In genomic region chr9:14585702-14586101, GRCm38 (mm10) we compare ENCODE assay signal across 15 mouse cellular contexts. TPM values are rescaled to one million over a fixed set of nuclear protein-coding genes. Genes with fewer than 3 reads are reported as not detected.
DNase-seq lines count a peak whose midpoint lies in the region; ATAC-seq and TF ChIP-seq lines count a peak whose summit lies in the region.
"Had no signal": no experiment of that assay in that cellular context is flagged by ENCODE, and none has a peak within 500 bp of the region (broad histone marks: within the 10 kb centered on the region; RNA-seq: fewer than 3 reads in every experiment).

No protein-coding gene starts in this region.

- H3K9ac ChIP-seq in limb, embryonic 11.5 days (ENCODE audit: low read length) = no peak overlapping the region
- no peak overlapping the region for H3K9ac ChIP-seq in embryonic facial prominence, embryonic 11.5 days (replicated peaks; ENCODE audit: low read length)
- H3K9ac ChIP-seq: limb, embryonic 12.5 days; lung, embryonic 15.5 days had no signal

- H3K36me3 ChIP-seq in limb, embryonic 11.5 days (ENCODE audit: control insufficient read depth, insufficient read depth, low read length) = peaks cover 3% of the 10 kb centered on the region; the same call in 1 of the 2 replicates
- peaks cover 51% of the 10 kb centered on the region for H3K36me3 ChIP-seq in limb, embryonic 10.5 days
- H3K36me3 ChIP-seq in embryonic facial prominence, embryonic 11.5 days (replicated peaks; ENCODE audit: control insufficient read depth, insufficient read depth, low read depth, low read length) = no peaks in the 10 kb centered on the region; the same call in 1 of the 2 replicates

- peak; percentile 31 for DNase-seq in limb, embryonic 11.5 days (ENCODE audit: low spot score)
- DNase-seq in limb, embryonic 10.5 days (ENCODE audit: low spot score) = no peak
- peak; percentile 68 for DNase-seq in Patski (ENCODE audit: low read depth, low spot score)
- peak; percentile 66 for DNase-seq in embryonic facial prominence, embryonic 11.5 days (ENCODE audit: low spot score)
- peak; percentile 57 for DNase-seq in mesoderm, embryonic 11.5 days (ENCODE audit: low read depth, low spot score)
- DNase-seq in retina, postnatal 1 day = no peak
- no peak for DNase-seq in c-Kit-positive CD71-positive TER-119-positive erythroid progenitor cells, embryonic 14.5 days (ENCODE audit: low spot score)
- DNase-seq in right cerebral cortex, postnatal 4 days = no peak
- DNase-seq: cerebellum, adult 8-10 months; heart, adult 18-20 months; heart, postnatal 36 days; kidney, adult 11 months had no signal

- TF ChIP-seq CTCF in Patski (IDR thresholded peaks at IDR 0.05) = no peak

- CTCF ChIA-PET in Patski (lab: Charles Lee) = no interaction called here

- H3K27ac ChIP-seq in limb, embryonic 11.5 days (replicated peaks; ENCODE audit: low read depth, low read length) = no peak overlapping the region
- H3K27ac ChIP-seq in limb, embryonic 10.5 days = no peak overlapping the region
- no peak overlapping the region for H3K27ac ChIP-seq in embryonic facial prominence, embryonic 11.5 days (replicated peaks; ENCODE audit: low read depth, low read length)
- H3K27ac ChIP-seq: limb, embryonic 12.5 days; lung, embryonic 15.5 days had no signal

- POLR2A ChIA-PET in Patski (lab: Charles Lee) = no interaction called here

- WGBS in limb, embryonic 11.5 days = 19% methylated on average over 1 of the region's 1 CpGs
- WGBS in limb, embryonic 10.5 days = 35% methylated on average over 1 of the region's 1 CpGs
- WGBS in embryonic facial prominence, embryonic 11.5 days = 11% methylated on average over 1 of the region's 1 CpGs

- H3K4me2 ChIP-seq in limb, embryonic 11.5 days (ENCODE audit: low read depth, severe bottlenecking) = no peak overlapping the region
- no peak overlapping the region for H3K4me2 ChIP-seq in embryonic facial prominence, embryonic 11.5 days (ENCODE audit: low read depth, low read length)
- H3K4me2 ChIP-seq: limb, embryonic 12.5 days; lung, embryonic 15.5 days; midbrain, embryonic 11.5 days had no signal

- ATAC-seq in limb, embryonic 11.5 days (ENCODE audit: insufficient number of reproducible peaks, low FRiP score, low TSS enrichment, low read depth) = no peak
- peak; percentile 82 for ATAC-seq in Patski
- no peak for ATAC-seq in embryonic facial prominence, embryonic 11.5 days (replicated peaks; ENCODE audit: insufficient number of reproducible peaks, low FRiP score, low TSS enrichment, low read depth)

- H3K9me3 ChIP-seq in limb, embryonic 11.5 days (ENCODE audit: control insufficient read depth, low read length) = no peaks in the 10 kb centered on the region
- H3K9me3 ChIP-seq in limb, embryonic 10.5 days (replicated peaks) = no peaks in the 10 kb centered on the region
- no peaks in the 10 kb centered on the region for H3K9me3 ChIP-seq in embryonic facial prominence, embryonic 11.5 days (replicated peaks; ENCODE audit: control insufficient read depth, low read length)
- H3K9me3 ChIP-seq: limb, embryonic 12.5 days; lung, embryonic 15.5 days had no signal

- in situ Hi-C loops in Patski (cut with MboI; ENCODE audit: low pct_unique_long_range_greater_than_20kb) = no loop called here

- H3K27me3 ChIP-seq in limb, embryonic 11.5 days (ENCODE audit: control insufficient read depth, insufficient read depth, low read length) = no peaks in the 10 kb centered on the region
- H3K27me3 ChIP-seq in limb, embryonic 10.5 days (ENCODE audit: low read depth, poor library complexity, severe bottlenecking) = no peaks in the 10 kb centered on the region
- no peaks in the 10 kb centered on the region for H3K27me3 ChIP-seq in Patski
- H3K27me3 ChIP-seq in embryonic facial prominence, embryonic 11.5 days (ENCODE audit: control insufficient read depth, insufficient read depth, low read length) = no peaks in the 10 kb centered on the region
- H3K27me3 ChIP-seq: limb, embryonic 12.5 days; lung, embryonic 15.5 days had no signal

- H3K4me3 ChIP-seq in limb, embryonic 11.5 days (ENCODE audit: low read depth, low read length) = no peak overlapping the region
- H3K4me3 ChIP-seq in limb, embryonic 10.5 days = no peak overlapping the region
- no peak overlapping the region for H3K4me3 ChIP-seq in embryonic facial prominence, embryonic 11.5 days (ENCODE audit: low read depth, low read length)
- H3K4me3 ChIP-seq: limb, embryonic 12.5 days; lung, embryonic 15.5 days had no signal

- H3K4me1 ChIP-seq in limb, embryonic 11.5 days (ENCODE audit: control insufficient read depth, insufficient read depth, low read length) = 0 out of 2 replicates have a peak, but pooled peaks cover 6% of the 10 kb centered on the region
- H3K4me1 ChIP-seq in limb, embryonic 10.5 days = peaks cover 15% of the 10 kb centered on the region
- H3K4me1 ChIP-seq in embryonic facial prominence, embryonic 11.5 days (ENCODE audit: control insufficient read depth, insufficient read depth, low read length) = no peaks in the 10 kb centered on the region; the same call in 1 of the 2 replicates

RNA-seq across cellular contexts. Expression of gene Amotl1, which starts 59.2 kb away (rescaled TPM):
- polyA plus RNA-seq in limb, embryonic 11.5 days (2014; fragmentation: Nextera tagmentation; extraction: Ambion mirVana) = 36.9 and 40.0 TPM in 2 replicates
- 24.9 and 32.1 TPM in 2 replicates for polyA plus RNA-seq in limb, embryonic 10.5 days (2016; fragmentation: Nextera tagmentation; extraction: Ambion mirVana)
- 44.1 TPM for polyA plus RNA-seq in Patski (2021)
- 28.3 and 28.6 TPM in 2 replicates for polyA plus RNA-seq in embryonic facial prominence, embryonic 11.5 days (2014; fragmentation: Nextera tagmentation; extraction: Ambion mirVana)

Comparison
In these comparisons a context has a peak if more than half of its experiments do, and no peak if none do; other contexts are left out.
1. DNase-seq: peak in limb, embryonic 11.5 days (single experiment), Patski (single experiment), embryonic facial prominence, embryonic 11.5 days (single experiment) and mesoderm, embryonic 11.5 days (single experiment); none in limb, embryonic 10.5 days (single experiment), retina, postnatal 1 day (single experiment), c-Kit-positive CD71-positive TER-119-positive erythroid progenitor cells, embryonic 14.5 days (single experiment) and right cerebral cortex, postnatal 4 days (single experiment).